Mouse (Mus musculus) neural tube, embryonic 15.5 days (tissue): ENCODE measurements around the gene Papola. TPM values are rescaled to one million over a fixed set of nuclear protein-coding genes. Genes with fewer than 3 reads are reported as not detected.

Source experiments
- ATAC-seq: fragments of 200-750 bp; cut with Nextera tagmentation; 2 replicates; pipeline ENCODE4 v1.8.0; 2017; ENCODE audit warnings: mild to moderate bottlenecking, moderate TSS enrichment, moderate library complexity; ENCODE audit not compliant: low FRiP score
- H3K27ac ChIP-seq: fragments of 300-500 bp; sonication (generic); replicated peaks from 2 replicates; pipeline ENCODE4 v1.5.1; 2015; ENCODE audit warnings: mild to moderate bottlenecking, inconsistent platforms
- H3K27me3 ChIP-seq: fragments of 300-500 bp; sonication (generic); replicated peaks from 2 replicates; pipeline ENCODE4 v1.6.1; 2015; ENCODE audit warnings: inconsistent platforms
- H3K36me3 ChIP-seq: fragments of 300-500 bp; sonication (generic); 2 replicates; pipeline ENCODE4 v1.6.1; 2015; ENCODE audit warnings: inconsistent platforms
- H3K4me1 ChIP-seq: fragments of 300-500 bp; sonication (generic); 2 replicates; pipeline ENCODE4 v1.6.1; 2015; ENCODE audit warnings: inconsistent platforms
- H3K4me2 ChIP-seq: fragments of 300-500 bp; sonication (generic); 2 replicates; pipeline ENCODE4 v1.6.1; 2015; ENCODE audit warnings: inconsistent platforms, mild to moderate bottlenecking, moderate library complexity
- H3K4me3 ChIP-seq: fragments of 300-500 bp; sonication (generic); replicated peaks from 2 replicates; pipeline ENCODE4 v1.5.1; 2015; ENCODE audit warnings: mild to moderate bottlenecking, inconsistent platforms
- H3K9ac ChIP-seq: fragments of 300-500 bp; sonication (generic); replicated peaks from 2 replicates; pipeline ENCODE4 v1.6.1; 2015; ENCODE audit warnings: mild to moderate bottlenecking, inconsistent platforms
- H3K9me3 ChIP-seq: fragments of 300-500 bp; sonication (generic); replicated peaks from 2 replicates; pipeline ENCODE4 v1.6.1; 2016; ENCODE audit warnings: inconsistent platforms
- WGBS: fragments of 180-500 bp; shearing (Covaris S2); methylation state at CpG from one replicate; pipeline ENCODE4 v1.1.7; 2015; ENCODE audit warnings: mixed read lengths; 5-methylcytosine and 5-hydroxymethylcytosine counted together
- polyA plus RNA-seq: library from polyadenylated mRNA; unstranded; fragments of >200 nt; fragmentation: Nextera tagmentation; extraction: Ambion mirVana; gene quantifications from 2 replicates; pipeline ENCODE4 v1.2.1, GENCODE M21; 2015

Papola gene
- polyA plus RNA-seq, 1 experiment from 2014 or later, result 137 TPM

DNA sequence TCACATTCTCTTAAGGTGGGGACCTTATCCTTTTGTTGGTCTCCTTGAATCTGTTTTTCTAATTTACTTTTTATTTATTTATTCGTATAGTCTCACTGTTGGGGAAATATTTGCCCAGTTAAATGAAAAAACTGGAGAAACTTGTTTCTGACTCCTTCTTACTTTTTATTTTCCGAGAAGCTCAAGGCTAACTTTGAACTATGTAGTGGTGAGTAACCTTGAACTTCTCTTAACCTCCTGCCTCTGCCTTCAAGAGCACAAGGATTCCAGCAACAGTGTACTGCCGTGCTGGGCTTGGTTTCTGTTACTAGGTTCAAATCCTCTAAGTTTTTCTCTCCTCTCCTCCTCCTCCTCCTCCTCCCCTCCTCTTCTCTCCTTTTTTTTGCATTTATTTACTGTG is 22.9 kb upstream of the Papola start:
- no peak overlapping the region for H3K4me2 ChIP-seq
- no peak for ATAC-seq
- H3K9ac ChIP-seq, result no peak overlapping the region
- no peaks in the 10 kb centered on the region for H3K9me3 ChIP-seq
- 72% methylated on average over 3 of the region's 3 CpGs for whole genome bisulfite sequencing
- no peaks in the 10 kb centered on the region for H3K27me3 ChIP-seq
- no peak overlapping the region for H3K27ac ChIP-seq
- H3K4me3 ChIP-seq, result no peak overlapping the region
- no peaks in the 10 kb centered on the region for H3K36me3 ChIP-seq
- H3K4me1 ChIP-seq, result no peaks in the 10 kb centered on the region

GRCm38 (mm10) chr12:105769700-105770099 is 14.8 kb upstream of the Papola start:
- no peaks in the 10 kb centered on the region for H3K27me3 ChIP-seq
- no peak overlapping the region for H3K9ac ChIP-seq
- H3K4me2 ChIP-seq, result no peak overlapping the region
- ATAC-seq, result no peak
- H3K4me3 ChIP-seq, result no peak overlapping the region
- no peak overlapping the region for H3K27ac ChIP-seq
- no peaks in the 10 kb centered on the region for H3K36me3 ChIP-seq
- no peaks in the 10 kb centered on the region for H3K9me3 ChIP-seq
- no peaks in the 10 kb centered on the region for H3K4me1 ChIP-seq
- WGBS, result 77% methylated on average over 10 of the region's 10 CpGs

DNA sequence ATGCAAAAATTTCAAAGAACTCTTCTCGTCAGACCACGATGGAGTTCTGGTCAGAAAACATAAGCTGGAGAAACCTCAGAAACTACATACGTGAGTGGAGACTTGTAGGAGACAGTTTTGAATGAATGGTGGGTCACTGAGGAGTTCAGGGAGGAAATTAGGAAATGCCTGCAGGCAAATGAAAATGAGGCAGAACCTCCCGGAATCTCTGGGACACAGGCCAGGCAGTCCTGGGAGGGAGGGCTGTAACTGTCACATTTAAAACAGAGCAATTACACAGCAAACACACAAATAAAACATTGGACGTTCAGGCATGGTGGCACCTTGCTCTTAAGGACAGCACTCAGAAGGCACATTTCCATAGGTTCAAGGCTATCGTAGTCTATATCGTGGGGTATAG is 9.6 kb upstream of the Papola start:
- 69% methylated on average over 7 of the region's 7 CpGs for WGBS
- Histone ChIP-seq H3K9me3 (no peaks in the 10 kb centered on the region), H3K4me1 (no peaks in the 10 kb centered on the region), H3K27me3 (no peaks in the 10 kb centered on the region), H3K4me3 (no peak overlapping the region), H3K9ac (no peak overlapping the region), H3K4me2 (no peak overlapping the region), H3K27ac (no peak overlapping the region), H3K36me3 (no peaks in the 10 kb centered on the region)
- no peak for ATAC-seq

- Histone ChIP-seq H3K27me3 (no peaks in the 10 kb centered on the region), H3K9me3 (no peaks in the 10 kb centered on the region), H3K4me1 (no peaks in the 10 kb centered on the region), H3K27ac (no peak overlapping the region), H3K9ac (no peak overlapping the region), H3K36me3 (no peaks in the 10 kb centered on the region), H3K4me2 (no peak overlapping the region), H3K4me3 (no peak overlapping the region)
- 96% methylated on average over 4 of the region's 4 CpGs for WGBS
- ATAC-seq, result no peak
These were observed 6.8 kb upstream of the Papola start for GRCm38 (mm10) chr12:105777651-105778050.

- Histone ChIP-seq H3K36me3 (no peaks in the 10 kb centered on the region), H3K4me2 (peak overlapping the region; percentile 85), H3K9ac (peak overlapping the region; percentile 83), H3K4me1 (peaks cover 28% of the 10 kb centered on the region), H3K27me3 (no peaks in the 10 kb centered on the region), H3K9me3 (no peaks in the 10 kb centered on the region), H3K4me3 (peak overlapping the region; percentile 87), H3K27ac (peak overlapping the region; percentile 98)
- under 1% methylated on average over 40 of the region's 53 CpGs for WGBS
- peak; percentile 77 for ATAC-seq
These were observed 693 bp downstream of the Papola start for GRCm38 (mm10) chr12:105785000-105785774.

DNA sequence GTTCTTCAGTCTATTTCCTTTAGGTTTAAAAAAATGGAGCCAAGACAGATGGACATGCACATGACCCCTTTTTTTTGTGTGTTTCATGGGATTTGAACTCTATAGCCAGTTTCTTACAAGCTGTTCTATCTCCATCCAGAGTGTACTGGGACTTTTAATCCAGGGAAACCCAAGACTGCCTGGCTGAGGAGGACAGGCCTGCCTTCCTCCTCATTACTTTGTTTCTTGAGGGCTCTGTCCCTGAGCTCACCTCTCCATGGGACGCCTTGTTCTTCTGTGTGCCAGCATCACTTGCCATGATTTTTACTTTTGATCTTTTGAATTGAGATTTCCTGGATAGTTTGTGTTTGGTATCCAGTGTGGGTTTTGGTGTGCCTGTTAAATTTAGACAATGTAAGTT is 1.6 kb downstream of the Papola start:
- no peaks in the 10 kb centered on the region for H3K36me3 ChIP-seq
- peaks cover 28% of the 10 kb centered on the region for H3K4me1 ChIP-seq
- H3K4me3 ChIP-seq, result peak overlapping the region; percentile 87
- peak overlapping the region; percentile 83 for H3K9ac ChIP-seq
- H3K27me3 ChIP-seq, result no peaks in the 10 kb centered on the region
- 89% methylated on average over 1 of the region's 1 CpGs for WGBS
- no peaks in the 10 kb centered on the region for H3K9me3 ChIP-seq
- ATAC-seq, result no peak
- peak overlapping the region; percentile 85 for H3K4me2 ChIP-seq
- no peak overlapping the region for H3K27ac ChIP-seq

- Histone ChIP-seq H3K27ac (no peak overlapping the region), H3K4me1 (peaks cover 28% of the 10 kb centered on the region), H3K9ac (no peak overlapping the region), H3K36me3 (no peaks in the 10 kb centered on the region), H3K9me3 (no peaks in the 10 kb centered on the region), H3K27me3 (no peaks in the 10 kb centered on the region), H3K4me2 (no peak overlapping the region), H3K4me3 (no peak overlapping the region)
- ATAC-seq, result no peak
- 98% methylated on average over 2 of the region's 2 CpGs for WGBS
These were observed 3.1 kb downstream of the Papola start for GRCm38 (mm10) chr12:105787626-105788025.

- Histone ChIP-seq H3K4me3 (no peak overlapping the region), H3K4me2 (no peak overlapping the region), H3K27me3 (no peaks in the 10 kb centered on the region), H3K36me3 (no peaks in the 10 kb centered on the region), H3K9me3 (no peaks in the 10 kb centered on the region), H3K4me1 (peaks cover 24% of the 10 kb centered on the region), H3K27ac (no peak overlapping the region), H3K9ac (no peak overlapping the region)
- no peak for ATAC-seq
- WGBS, result 87% methylated on average over 6 of the region's 6 CpGs
These were observed 5.4 kb downstream of the Papola start for GRCm38 (mm10) chr12:105789885-105790284.

GRCm38 (mm10) chr12:105794896-105795295 is 10.4 kb downstream of the Papola start:
- no peaks in the 10 kb centered on the region for H3K27me3 ChIP-seq
- H3K27ac ChIP-seq, result no peak overlapping the region
- H3K9ac ChIP-seq, result no peak overlapping the region
- H3K4me1 ChIP-seq, result no peaks in the 10 kb centered on the region
- peaks cover 4% of the 10 kb centered on the region for H3K36me3 ChIP-seq
- 93% methylated on average over 2 of the region's 2 CpGs for WGBS
- H3K9me3 ChIP-seq, result no peaks in the 10 kb centered on the region
- H3K4me3 ChIP-seq, result no peak overlapping the region
- H3K4me2 ChIP-seq, result no peak overlapping the region
- ATAC-seq, result no peak

DNA sequence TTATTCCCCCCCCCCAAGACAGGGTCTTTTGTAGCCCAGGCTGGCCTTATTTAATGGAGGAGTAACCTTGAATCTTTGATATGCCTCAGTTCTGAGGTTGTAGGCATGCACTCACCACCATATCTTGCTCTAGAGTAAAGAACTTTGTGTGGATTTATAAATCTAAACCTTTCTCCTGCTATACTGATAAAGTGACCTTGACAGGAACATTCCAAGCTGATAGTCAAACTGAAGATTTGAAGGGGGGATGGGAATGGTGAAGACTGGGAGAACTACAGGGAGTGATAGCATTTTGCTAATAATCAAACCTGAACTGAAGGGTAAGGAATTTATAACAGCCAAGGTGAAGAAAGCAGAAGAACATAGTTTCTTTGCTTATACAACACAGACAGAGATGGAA is 13.5 kb downstream of the Papola start:
- no peaks in the 10 kb centered on the region for H3K4me1 ChIP-seq
- no peak overlapping the region for H3K9ac ChIP-seq
- no peaks in the 10 kb centered on the region for H3K9me3 ChIP-seq
- no peak overlapping the region for H3K27ac ChIP-seq
- no peak for ATAC-seq
- no peak overlapping the region for H3K4me3 ChIP-seq
- H3K36me3 ChIP-seq, result peaks cover 21% of the 10 kb centered on the region
- H3K4me2 ChIP-seq, result no peak overlapping the region
- H3K27me3 ChIP-seq, result no peaks in the 10 kb centered on the region

- H3K4me1 ChIP-seq, result no peaks in the 10 kb centered on the region
- no peak overlapping the region for H3K4me2 ChIP-seq
- H3K9me3 ChIP-seq, result no peaks in the 10 kb centered on the region
- H3K27ac ChIP-seq, result no peak overlapping the region
- H3K4me3 ChIP-seq, result no peak overlapping the region
- WGBS, result 92% methylated on average over 3 of the region's 3 CpGs
- H3K27me3 ChIP-seq, result no peaks in the 10 kb centered on the region
- ATAC-seq, result no peak
- peaks cover 44% of the 10 kb centered on the region for H3K36me3 ChIP-seq
- no peak overlapping the region for H3K9ac ChIP-seq
These were observed 21.3 kb downstream of the Papola start for GRCm38 (mm10) chr12:105805790-105806189.

DNA sequence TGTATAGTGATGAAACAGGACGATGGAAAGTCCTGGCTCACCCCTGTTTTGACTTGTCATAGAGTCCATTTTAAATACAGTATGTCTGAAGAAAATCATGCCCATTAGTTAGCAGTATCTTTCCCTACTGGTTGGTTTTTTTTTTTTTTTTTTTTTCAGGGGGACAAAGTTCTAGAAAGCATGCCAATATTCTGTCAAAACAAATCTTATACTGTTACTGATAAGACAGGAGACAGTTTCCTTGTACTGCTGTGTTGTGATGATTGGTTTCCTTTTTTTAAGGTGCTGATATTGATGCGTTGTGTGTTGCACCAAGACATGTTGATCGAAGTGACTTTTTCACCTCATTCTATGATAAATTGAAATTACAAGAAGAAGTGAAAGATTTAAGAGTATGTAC is 21.7 kb downstream of the Papola start:
- no peak overlapping the region for H3K27ac ChIP-seq
- no peak overlapping the region for H3K4me2 ChIP-seq
- no peaks in the 10 kb centered on the region for H3K4me1 ChIP-seq
- no peak overlapping the region for H3K9ac ChIP-seq
- no peaks in the 10 kb centered on the region for H3K9me3 ChIP-seq
- ATAC-seq, result no peak
- 99% methylated on average over 3 of the region's 3 CpGs for WGBS
- no peaks in the 10 kb centered on the region for H3K27me3 ChIP-seq
- no peak overlapping the region for H3K4me3 ChIP-seq
- H3K36me3 ChIP-seq, result peaks cover 44% of the 10 kb centered on the region
